Mouse (Mus musculus) thymus, adult 2 months (tissue): ENCODE results near the gene BB287469. TPM values are rescaled to one million over a fixed set of nuclear protein-coding genes. Genes with fewer than 3 reads are reported as not detected.
"Not testable (repeated sequence)": the region's sequence is repeated elsewhere in the genome, so short reads cannot be mapped to it uniquely, and the experiment has no call there.

Source experiments
- DNase-seq: peaks from one replicate; pipeline ENCODE4 v3.0.0; 2021
- H3K27ac ChIP-seq: fragments of 200-500 bp; 2 replicates; pipeline ENCODE4 v1.5.1; 2012; ENCODE audit warnings: low read length, control low read depth; ENCODE audit not compliant: control insufficient read depth, insufficient read depth
- H3K27me3 ChIP-seq: fragments of 200-500 bp; 2 replicates; pipeline ENCODE4 v1.6.1; 2012; ENCODE audit warnings: mild to moderate bottlenecking, low read length, moderate library complexity, mixed read lengths; ENCODE audit not compliant: control insufficient read depth, insufficient read depth
- H3K36me3 ChIP-seq: fragments of 200-500 bp; 2 replicates; pipeline ENCODE4 v1.6.1; 2012; ENCODE audit warnings: mild to moderate bottlenecking, low read length, moderate library complexity; ENCODE audit not compliant: control insufficient read depth, insufficient read depth
- H3K4me1 ChIP-seq: fragments of 200-500 bp; replicated peaks from 2 replicates; pipeline ENCODE4 v1.6.1; 2012; ENCODE audit warnings: low read length; ENCODE audit not compliant: control insufficient read depth, insufficient read depth
- H3K4me3 ChIP-seq: fragments of 200-500 bp; 2 replicates; pipeline ENCODE4 v1.5.1; 2012; ENCODE audit warnings: mild to moderate bottlenecking, low read length, control low read depth, moderate library complexity; ENCODE audit not compliant: control insufficient read depth, insufficient read depth
- WGBS: fragments of 180-500 bp; shearing (Covaris S2); methylation state at CpG from one replicate; pipeline ENCODE4 v1.1.7; 2018; 5-methylcytosine and 5-hydroxymethylcytosine counted together
- polyA plus RNA-seq: library from polyadenylated mRNA; depleted of rRNA; stranded (reverse); fragments of >200 nt; gene quantifications from 2 replicates; pipeline ENCODE4 v1.2.3, GENCODE M21; 2012; rRNA removed

BB287469 gene
- not detected in 2 replicates for polyA plus RNA-seq

GRCm38 (mm10) chr12:87816277-87816676, at the start of gene BB287469:
BB287469 (plus strand) TSS chr12:87816577.
- DNase-seq, H3K27ac ChIP-seq: not testable (repeated sequence)
- 89% methylated on average over 6 of the region's 6 CpGs for WGBS

GRCm38 (mm10) chr12:87775655-87776054, 40.7 kb upstream of the BB287469 start, which contains the start of gene Gm21319:
Gm21319 (minus strand) TSS chr12:87775755.
- H3K27ac ChIP-seq, H3K4me1 ChIP-seq, DNase-seq, H3K4me3 ChIP-seq, H3K36me3 ChIP-seq, H3K27me3 ChIP-seq: not testable (repeated sequence)
- WGBS: 93% methylated on average over 4 of the region's 4 CpGs

More at GRCm38 (mm10) chr12:87816277-87816676, at the start of gene BB287469:
- not testable (repeated sequence) for H3K36me3 ChIP-seq, H3K4me3 ChIP-seq, H3K4me1 ChIP-seq, H3K27me3 ChIP-seq

GRCm38 (mm10) chr12:87795212-87795611, 21.2 kb upstream of the BB287469 start, which contains the start of gene Gm21936:
Gm21936 (plus strand) TSS chr12:87795512.
- not testable (repeated sequence) for H3K27ac ChIP-seq, H3K4me3 ChIP-seq, H3K4me1 ChIP-seq, H3K36me3 ChIP-seq, DNase-seq, H3K27me3 ChIP-seq
- WGBS: 100% methylated on average over 1 of the region's 1 CpGs

GRCm38 (mm10) chr12:87797971-87798370, 18.4 kb upstream of the BB287469 start:
- not testable (repeated sequence) for H3K4me1 ChIP-seq, DNase-seq, H3K27ac ChIP-seq, H3K27me3 ChIP-seq, H3K4me3 ChIP-seq, H3K36me3 ChIP-seq
- WGBS: 88% methylated on average over 5 of the region's 5 CpGs

GRCm38 (mm10) chr12:87842239-87842638, 25.9 kb downstream of the BB287469 start, which contains the start of gene Gm2001:
Gm2001 (minus strand) TSS chr12:87842339.
- DNase-seq, H3K36me3 ChIP-seq, H3K4me3 ChIP-seq, H3K27ac ChIP-seq, H3K27me3 ChIP-seq, H3K4me1 ChIP-seq: not testable (repeated sequence)
- WGBS: 84% methylated on average over 2 of the region's 2 CpGs

- no CpG with 5 or more reads among the region's 2 CpGs for WGBS
- H3K36me3 ChIP-seq, H3K4me1 ChIP-seq, H3K27me3 ChIP-seq, H3K27ac ChIP-seq, DNase-seq, H3K4me3 ChIP-seq: not testable (repeated sequence)
Measured at GRCm38 (mm10) chr12:87850657-87851056, 34.3 kb downstream of the BB287469 start.

GRCm38 (mm10) chr12:87856067-87856466, 39.7 kb downstream of the BB287469 start:
- not testable (repeated sequence) for H3K36me3 ChIP-seq, H3K4me1 ChIP-seq, H3K4me3 ChIP-seq, H3K27me3 ChIP-seq, H3K27ac ChIP-seq, DNase-seq
- 84% methylated on average over 1 of the region's 1 CpGs for WGBS

- not testable (repeated sequence) for H3K4me3 ChIP-seq, H3K27me3 ChIP-seq, H3K4me1 ChIP-seq, DNase-seq, H3K27ac ChIP-seq, H3K36me3 ChIP-seq
- WGBS: 87% methylated on average over 23 of the region's 23 CpGs
Measured at GRCm38 (mm10) chr12:87861740-87862692, 45.6 kb downstream of the BB287469 start.

- H3K27me3 ChIP-seq: not testable (repeated sequence)
- WGBS: 97% methylated on average over 10 of the region's 11 CpGs
Measured at GRCm38 (mm10) chr12:87863638-87864037, 47.3 kb downstream of the BB287469 start.

GRCm38 (mm10) chr12:87864048-87864447, 47.7 kb downstream of the BB287469 start:
- WGBS: 88% methylated on average over 2 of the region's 2 CpGs
- H3K4me1 ChIP-seq, H3K36me3 ChIP-seq, DNase-seq, H3K4me3 ChIP-seq, H3K27me3 ChIP-seq, H3K27ac ChIP-seq: not testable (repeated sequence)

More at GRCm38 (mm10) chr12:87863638-87864037, 47.3 kb downstream of the BB287469 start:
- H3K36me3 ChIP-seq, H3K4me1 ChIP-seq, H3K27ac ChIP-seq, DNase-seq, H3K4me3 ChIP-seq: not testable (repeated sequence)
